Mouse (Mus musculus) CH12.LX (cell line): ENCODE results near the gene Deup1. TPM values are rescaled to one million over a fixed set of nuclear protein-coding genes. Genes with fewer than 3 reads are reported as not detected.

Experiments used
- DNase-seq: peaks from one replicate; pipeline ENCODE4 v3.0.0-alpha.2; 2013; ENCODE audit errors: extremely low read depth
- H3K27ac ChIP-seq: 2 replicates; pipeline ENCODE4 v1.5.1; 2012; ENCODE audit warnings: low read depth, mild to moderate bottlenecking, control low read depth, moderate library complexity; ENCODE audit not compliant: insufficient read depth
- H3K27me3 ChIP-seq: replicated peaks from 2 replicates; pipeline ENCODE3; 2012; ENCODE audit warnings: inconsistent platforms
- H3K36me3 ChIP-seq, 2 experiments: replicated peaks in 1 of 2; 2 replicates each; pipeline versions ENCODE3 to v1.6.1; 2012; ENCODE audit warnings: inconsistent platforms in 1 of 2, low read length in 1 of 2, mild to moderate bottlenecking in 1 of 2, mixed read lengths in 1 of 2, moderate library complexity in 1 of 2; ENCODE audit not compliant: control insufficient read depth in 1 of 2, insufficient read depth in 1 of 2
- H3K4me1 ChIP-seq, 2 experiments: 2 replicates each; pipeline ENCODE4 v1.6.1; 2012; ENCODE audit warnings: inconsistent platforms in 1 of 2, moderate library complexity in 1 of 2; ENCODE audit not compliant: insufficient read depth in 2 of 2, control insufficient read depth in 1 of 2
- H3K4me2 ChIP-seq: 2 replicates; pipeline ENCODE4 v1.6.1; 2012; ENCODE audit warnings: low read depth, mild to moderate bottlenecking, control low read depth; ENCODE audit not compliant: poor library complexity, insufficient read depth, severe bottlenecking
- H3K4me3 ChIP-seq, 3 experiments: fragments of 150-350 bp in 1 of 3; sonication (generic) in 1 of 3; replicated peaks in 1 of 3; 2 replicates each; pipeline versions ENCODE3 to v1.5.1; 2011 to 2012; ENCODE audit warnings: low read depth in 2 of 3, low read length in 2 of 3, mild to moderate bottlenecking in 2 of 3, moderate library complexity in 2 of 3, control low read depth in 1 of 3, improper control_type of control experiment in 1 of 3, inconsistent platforms in 1 of 3, mixed read lengths in 1 of 3; ENCODE audit not compliant: poor library complexity in 1 of 3
- H3K79me2 ChIP-seq: replicated peaks from 2 replicates; pipeline ENCODE4 v1.6.1; 2012; ENCODE audit warnings: mild to moderate bottlenecking, moderate library complexity; ENCODE audit not compliant: control insufficient read depth, poor library complexity, insufficient read depth, severe bottlenecking; ENCODE audit errors: extremely low read depth
- H3K9ac ChIP-seq: 2 replicates; pipeline ENCODE4 v1.6.1; 2012; ENCODE audit warnings: low read depth, mild to moderate bottlenecking, control low read depth, moderate library complexity; ENCODE audit not compliant: insufficient read depth
- H3K9me3 ChIP-seq: replicated peaks from 2 replicates; pipeline ENCODE3; 2012; ENCODE audit warnings: low read length, inconsistent platforms, mixed read lengths
- CHD1 ChIP-seq: IDR thresholded peaks from 2 replicates; pipeline ENCODE4 v1.6.1; 2012; ENCODE audit warnings: low read depth, low read length, improper control_type of control experiment, inconsistent platforms
- CHD2 ChIP-seq: IDR thresholded peaks from 2 replicates; pipeline ENCODE4 v1.6.1; 2011; ENCODE audit warnings: low read length, improper control_type of control experiment
- ELF1 ChIP-seq: IDR thresholded peaks from 2 replicates; pipeline ENCODE4 v1.6.1; 2014; ENCODE audit warnings: low read depth, mild to moderate bottlenecking, inconsistent platforms, low read length, improper control_type of control experiment
- HCFC1 ChIP-seq: IDR thresholded peaks from 2 replicates; pipeline ENCODE4 v1.6.1; 2012; ENCODE audit warnings: low read depth, mild to moderate bottlenecking, inconsistent platforms, low read length, improper control_type of control experiment
- IRF4 ChIP-seq: IDR thresholded peaks from 2 replicates; pipeline ENCODE4 v1.6.1; 2014; ENCODE audit warnings: low read depth, mild to moderate bottlenecking, inconsistent platforms, low read length, improper control_type of control experiment
- JUN ChIP-seq: IDR thresholded peaks from 2 replicates; pipeline ENCODE4 v1.6.1; 2011; ENCODE audit warnings: low read depth, mild to moderate bottlenecking, low read length, improper control_type of control experiment, moderate library complexity; ENCODE audit not compliant: insufficient read depth
- JUND ChIP-seq: conservative IDR thresholded peaks from 2 replicates; pipeline ENCODE4 v1.6.1; 2011; ENCODE audit warnings: low read depth, low read length, improper control_type of control experiment
- KAT2A ChIP-seq: IDR thresholded peaks from 2 replicates; pipeline ENCODE4 v1.6.1; 2012; ENCODE audit warnings: low read length, improper control_type of control experiment, inconsistent platforms; ENCODE audit not compliant: insufficient replicate concordance
- MAX ChIP-seq: IDR thresholded peaks from 2 replicates; pipeline ENCODE4 v1.6.1; 2011; ENCODE audit warnings: low read length, improper control_type of control experiment
- MEF2A ChIP-seq: IDR thresholded peaks from 2 replicates; pipeline ENCODE4 v1.6.1; 2014; ENCODE audit warnings: low read depth, mild to moderate bottlenecking, inconsistent platforms, low read length, improper control_type of control experiment, borderline replicate concordance
- MXI1 ChIP-seq: IDR thresholded peaks from 2 replicates; pipeline ENCODE4 v1.6.1; 2011; ENCODE audit warnings: mild to moderate bottlenecking, low read depth, low read length, improper control_type of control experiment
- POLR2A ChIP-seq: IDR thresholded peaks from 2 replicates; pipeline ENCODE4 v1.6.1; 2011; ENCODE audit warnings: low read depth, mild to moderate bottlenecking, improper control_type of control experiment, low read length
- RAD21 ChIP-seq: IDR thresholded peaks from 2 replicates; pipeline ENCODE4 v1.6.1; 2011; ENCODE audit warnings: low read depth, mild to moderate bottlenecking, low read length, improper control_type of control experiment, moderate library complexity
- RCOR1 ChIP-seq: conservative IDR thresholded peaks from 2 replicates; pipeline ENCODE4 v1.6.1; 2012; ENCODE audit warnings: low read depth, mild to moderate bottlenecking, inconsistent platforms, low read length, improper control_type of control experiment
- TBP ChIP-seq: conservative IDR thresholded peaks from 2 replicates; pipeline ENCODE4 v1.6.1; 2011; ENCODE audit warnings: low read depth, low read length, improper control_type of control experiment
- TCF12 ChIP-seq: IDR thresholded peaks from 2 replicates; pipeline ENCODE4 v1.6.1; 2014; ENCODE audit warnings: low read depth, mild to moderate bottlenecking, inconsistent platforms, low read length, improper control_type of control experiment
- UBTF ChIP-seq: IDR thresholded peaks from 2 replicates; pipeline ENCODE4 v1.6.1; 2012; ENCODE audit warnings: low read depth, mild to moderate bottlenecking, inconsistent platforms, low read length, improper control_type of control experiment, moderate library complexity
- USF1 ChIP-seq: IDR thresholded peaks from 2 replicates; pipeline ENCODE4 v1.6.1; 2014; ENCODE audit warnings: low read depth, mild to moderate bottlenecking, inconsistent platforms, low read length, improper control_type of control experiment
- ZC3H11A ChIP-seq: IDR thresholded peaks from 2 replicates; pipeline ENCODE4 v1.6.1; 2012; ENCODE audit warnings: low read depth, mild to moderate bottlenecking, inconsistent platforms, low read length, improper control_type of control experiment
- ZKSCAN1 ChIP-seq: IDR thresholded peaks from 2 replicates; pipeline ENCODE4 v1.6.1; 2012; ENCODE audit warnings: low read depth, inconsistent platforms, low read length, improper control_type of control experiment, borderline replicate concordance
- ZNF384 ChIP-seq: IDR thresholded peaks from 2 replicates; pipeline ENCODE4 v1.6.1; 2012; ENCODE audit warnings: low read depth, low read length, improper control_type of control experiment, inconsistent platforms
- dilution Hi-C: fragments of 300-500 bp; cut with MboI; formaldehyde crosslinking; loops from 2 replicates; pipeline ENCODE4 v1.14.3; 2020; ENCODE audit warnings: low sequenced_read_pairs; ENCODE audit not compliant: extremely low pct_unique_long_range_greater_than_20kb, extremely low pct_ligation_motif_present
- in situ Hi-C: fragments of 300-500 bp; cut with MboI; formaldehyde crosslinking; loops from 3 replicates; pipeline ENCODE4 v1.14.3; 2019; ENCODE audit warnings: low sequenced_read_pairs, low pct_ligation_motif_present, low pct_unique_long_range_greater_than_20kb, mixed read lengths
- polyA plus RNA-seq: library from polyadenylated mRNA; unstranded; fragments of >175 nt; gene quantifications from 2 replicates; pipeline ENCODE4 v1.2.1, GENCODE M21; 2012; ENCODE audit warnings: low read depth; ENCODE audit not compliant: insufficient read length
- total RNA-seq, 2 experiments: library from RNA; depleted of rRNA; stranded (reverse); fragments of 300-350 nt in 1 of 2; fragments of >200 nt in 1 of 2; gene quantifications; 2 replicates each; pipeline ENCODE4 v1.2.3; 2012 to 2014

Gene Deup1
- total and polyA plus RNA-seq, 3 experiments = 0.04 to 0.42 (median 0.29) TPM

DNA sequence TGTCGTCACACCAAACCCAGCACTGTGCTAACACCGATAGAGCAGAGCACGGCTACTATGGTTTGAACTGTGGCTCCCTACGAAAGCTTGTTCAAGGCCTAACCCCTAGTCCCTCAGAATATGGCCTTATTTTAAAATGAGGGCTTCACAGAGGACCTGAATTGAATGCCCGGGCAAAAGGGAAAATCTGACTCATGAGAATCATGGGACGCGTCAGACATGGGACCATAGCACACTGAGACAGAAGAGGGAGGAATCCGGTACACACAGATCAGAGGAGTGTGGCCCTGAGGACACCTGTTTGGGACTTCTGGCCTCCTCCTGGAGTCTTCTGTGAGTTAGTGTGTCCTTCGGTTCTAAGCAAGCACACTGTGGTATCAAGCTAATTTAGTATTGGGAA is 48.8 kb downstream of the Deup1 start:
- H3K9me3 ChIP-seq = peaks cover 2% of the 10 kb centered on the region
- TF ChIP-seq JUND (peak; percentile 72; the same call in 1 of the 2 replicates), CHD2 (0 out of 2 replicates have a peak, but pooled peaks have one; percentile 5), TBP (no peak), JUN (peak; percentile 42; the same call in 1 of the 2 replicates), MEF2A (no peak), ZC3H11A (no peak), UBTF (no peak), POLR2A (no peak)
- H3K79me2 ChIP-seq = no peaks in the 10 kb centered on the region
- dilution Hi-C loops = no loop called here
- H3K36me3 ChIP-seq = no peaks in the 10 kb centered on the region
- H3K4me1 ChIP-seq = peaks cover 10 to 58% of the 10 kb centered on the region in 2 experiments
- peak; percentile 53 for DNase-seq
- H3K4me3 ChIP-seq = no peak overlapping the region
- H3K4me2 ChIP-seq = no peak overlapping the region
- H3K27me3 ChIP-seq = no peaks in the 10 kb centered on the region
- H3K27ac ChIP-seq = no peak overlapping the region
- in situ Hi-C loops = no loop called here
- H3K9ac ChIP-seq = no peak overlapping the region

DNA sequence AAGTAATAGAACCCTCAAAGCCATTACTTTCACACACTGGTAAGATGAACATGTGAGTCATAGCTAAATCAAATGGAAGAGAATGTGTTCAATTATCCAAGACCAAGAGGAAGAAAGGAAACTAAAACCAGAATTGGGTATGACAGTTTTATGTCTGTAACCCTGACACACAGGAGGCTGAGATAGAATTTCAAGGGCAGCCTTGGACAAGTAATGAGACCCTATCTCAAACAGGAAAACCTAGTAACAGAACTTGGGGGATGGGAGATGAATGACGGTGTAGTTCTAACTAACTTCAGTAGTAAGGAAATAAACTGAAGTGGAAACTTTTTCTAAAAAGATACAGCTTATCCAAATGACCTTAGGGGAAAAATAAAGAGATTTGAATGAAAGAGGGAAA is 49.3 kb downstream of the Deup1 start:
- H3K36me3 ChIP-seq = no peaks in the 10 kb centered on the region
- H3K9me3 ChIP-seq = peaks cover 2% of the 10 kb centered on the region
- no peak overlapping the region for H3K27ac ChIP-seq
- no peaks in the 10 kb centered on the region for H3K27me3 ChIP-seq
- H3K4me1 ChIP-seq = peaks cover 10 to 60% of the 10 kb centered on the region in 2 experiments
- no peak overlapping the region for H3K4me3 ChIP-seq
- no peak for DNase-seq
- in situ Hi-C loops = no loop called here
- H3K4me2 ChIP-seq = no peak overlapping the region
- no peaks in the 10 kb centered on the region for H3K79me2 ChIP-seq
- dilution Hi-C loops = no loop called here
- H3K9ac ChIP-seq = no peak overlapping the region
- TF ChIP-seq HCFC1 = no peak
- no peak for TF ChIP-seq ZNF384
- TF ChIP-seq MAX = no peak
- TF ChIP-seq, all 38 proteins: peak for 0

GRCm38 (mm10) chr9:15574750-15575454 is 52.8 kb downstream of the Deup1 start:
- TF ChIP-seq MXI1 = no peak
- TF ChIP-seq USF1 = no peak
- peak; percentile 27; the same call in 1 of the 2 replicates for TF ChIP-seq ZNF384
- no peak for TF ChIP-seq TBP
- TF ChIP-seq IRF4 = peak; percentile 45; the same call in 1 of the 2 replicates
- TF ChIP-seq KAT2A = no peak
- no peak for TF ChIP-seq ZKSCAN1
- no peak for TF ChIP-seq HCFC1
- no peak for TF ChIP-seq MAX
- TF ChIP-seq RCOR1 = no peak
- peak; percentile 56; the same call in 1 of the 2 replicates for TF ChIP-seq TCF12
- no peak for TF ChIP-seq CHD1
- TF ChIP-seq ELF1 = no peak
- TF ChIP-seq RAD21 = no peak
- no peak for TF ChIP-seq CHD2
- no peaks in the 10 kb centered on the region for H3K27me3 ChIP-seq
- peaks cover 2% of the 10 kb centered on the region for H3K9me3 ChIP-seq
- DNase-seq = no peak
- H3K4me2 ChIP-seq = peak overlapping the region; percentile 2; the same call in 1 of the 2 replicates
- no peak overlapping the region for H3K27ac ChIP-seq
- no peak overlapping the region for H3K4me3 ChIP-seq
- no peak overlapping the region for H3K9ac ChIP-seq
- in situ Hi-C loops = no loop called here
- peaks cover 9 to 55% of the 10 kb centered on the region in 2 experiments for H3K4me1 ChIP-seq
- dilution Hi-C loops = no loop called here
- H3K79me2 ChIP-seq = no peaks in the 10 kb centered on the region
- no peaks in the 10 kb centered on the region for H3K36me3 ChIP-seq
